Mouse (Mus musculus) heart, adult 2 months (tissue): ENCODE results near the gene Naaladl2. TPM values are rescaled to one million over a fixed set of nuclear protein-coding genes. Genes with fewer than 3 reads are reported as not detected.

ENCODE experiments used
- DNase-seq, 2 experiments: peaks; one replicate each; pipeline ENCODE4 v3.0.0; 2021
- H3K27ac ChIP-seq: fragments of 200-600 bp; 2 replicates; pipeline ENCODE4 v1.8.1; 2022
- H3K27me3 ChIP-seq: fragments of 200-500 bp; 2 replicates; pipeline ENCODE4 v1.6.1; 2012; ENCODE audit warnings: mild to moderate bottlenecking, low read length, inconsistent platforms, mixed read lengths; ENCODE audit not compliant: control insufficient read depth, insufficient read depth
- H3K36me3 ChIP-seq: fragments of 200-500 bp; 2 replicates; pipeline ENCODE4 v1.6.1; 2012; ENCODE audit warnings: low read length, inconsistent platforms; ENCODE audit not compliant: control insufficient read depth, insufficient read depth
- H3K4me1 ChIP-seq: fragments of 200-500 bp; 2 replicates; pipeline ENCODE4 v1.6.1; 2011; ENCODE audit warnings: low read length; ENCODE audit not compliant: control insufficient read depth, insufficient read depth
- H3K4me3 ChIP-seq: fragments of 200-600 bp; 2 replicates; pipeline ENCODE4 v1.8.1; 2022
- H3K79me2 ChIP-seq: fragments of 200-500 bp; replicated peaks from 2 replicates; pipeline ENCODE4 v1.6.1; 2012; ENCODE audit warnings: mild to moderate bottlenecking, inconsistent platforms, low read length, moderate library complexity, mixed read lengths; ENCODE audit not compliant: control insufficient read depth, insufficient read depth
- H3K9ac ChIP-seq: fragments of 200-500 bp; 2 replicates; pipeline ENCODE4 v1.6.1; 2012; ENCODE audit warnings: low read depth, mild to moderate bottlenecking, control low read depth, inconsistent platforms, low read length, mixed read lengths
- CTCF ChIP-seq: fragments of 200-600 bp; IDR thresholded peaks from 2 replicates; pipeline ENCODE4 v1.8.1; 2022; ENCODE audit warnings: antibody characterized with exemption, mild to moderate bottlenecking, moderate library complexity
- EP300 ChIP-seq: fragments of 200-500 bp; IDR thresholded peaks from 2 replicates; pipeline ENCODE4 v1.6.1; 2011; ENCODE audit warnings: low read depth, low read length, control low read depth; ENCODE audit not compliant: insufficient read depth
- POLR2A ChIP-seq: fragments of 200-500 bp; IDR thresholded peaks from 2 replicates; pipeline ENCODE4 v1.6.1; 2011; ENCODE audit warnings: mild to moderate bottlenecking, low read depth, low read length, control low read depth; ENCODE audit not compliant: insufficient read depth
- WGBS: fragments of 180-500 bp; shearing (Covaris S2); methylation state at CpG from one replicate; pipeline ENCODE4 v1.1.7; 2018; 5-methylcytosine and 5-hydroxymethylcytosine counted together
- intact Hi-C: fragments of 180-260 bp; cut with DNase I; formaldehyde crosslinking; loops from one replicate; pipeline ENCODE4 v1.15.1; 2025
- polyA plus RNA-seq: library from polyadenylated mRNA; depleted of rRNA; stranded (reverse); fragments of >200 nt; gene quantifications from 2 replicates; pipeline ENCODE4 v1.2.3, GENCODE M21; 2012
- total RNA-seq, 2 experiments: library from RNA; stranded (reverse); gene quantifications; 2 replicates each; pipeline ENCODE4 v1.2.3; 2021

The Naaladl2 gene
- total and polyA plus RNA-seq, 3 experiments = 0.10 to 0.45 (median 0.23) TPM

GRCm38 (mm10) chr3:23972747-23973667, 1171.1 kb downstream of the Naaladl2 start:
- no peak overlapping the region for H3K9ac ChIP-seq
- no peak overlapping the region for H3K4me3 ChIP-seq
- no peak overlapping the region for H3K27ac ChIP-seq
- 65% methylated on average over 4 of the region's 4 CpGs for WGBS
- intact Hi-C loops = no loop called here
- no peak for DNase-seq
- H3K4me1 ChIP-seq = no peaks in the 10 kb centered on the region
- H3K36me3 ChIP-seq = no peaks in the 10 kb centered on the region
- no peaks in the 10 kb centered on the region for H3K79me2 ChIP-seq
- TF ChIP-seq CTCF = no peak
- no peak for TF ChIP-seq POLR2A
- no peak for TF ChIP-seq EP300
- H3K27me3 ChIP-seq = no peaks in the 10 kb centered on the region

- H3K27ac ChIP-seq = no peak overlapping the region
- H3K9ac ChIP-seq = no peak overlapping the region
- no peaks in the 10 kb centered on the region for H3K27me3 ChIP-seq
- no peaks in the 10 kb centered on the region for H3K79me2 ChIP-seq
- no peak overlapping the region for H3K4me3 ChIP-seq
- TF ChIP-seq CTCF (no peak), EP300 (no peak), POLR2A (no peak)
- no peaks in the 10 kb centered on the region for H3K4me1 ChIP-seq
- DNase-seq = no peak
- intact Hi-C loops = no loop called here
- no peaks in the 10 kb centered on the region for H3K36me3 ChIP-seq
These were observed 1181.0 kb downstream of the Naaladl2 start for GRCm38 (mm10) chr3:23962961-23963621.

- 65% methylated on average over 2 of the region's 2 CpGs for WGBS
- Histone ChIP-seq H3K27me3 (no peaks in the 10 kb centered on the region), H3K4me1 (no peaks in the 10 kb centered on the region), H3K9ac (no peak overlapping the region), H3K27ac (no peak overlapping the region), H3K36me3 (no peaks in the 10 kb centered on the region), H3K4me3 (no peak overlapping the region), H3K79me2 (no peaks in the 10 kb centered on the region)
- TF ChIP-seq POLR2A = no peak
- no peak for TF ChIP-seq CTCF
- no peak for TF ChIP-seq EP300
- intact Hi-C loops = no loop called here
- DNase-seq = no peak
These were observed 1197.9 kb downstream of the Naaladl2 start for GRCm38 (mm10) chr3:23946182-23946581.

- intact Hi-C loops = no loop called here
- Histone ChIP-seq H3K79me2 (no peaks in the 10 kb centered on the region), H3K36me3 (no peaks in the 10 kb centered on the region), H3K27ac (no peak overlapping the region), H3K27me3 (no peaks in the 10 kb centered on the region), H3K4me1 (no peaks in the 10 kb centered on the region), H3K4me3 (no peak overlapping the region), H3K9ac (no peak overlapping the region)
- no peak for TF ChIP-seq CTCF
- TF ChIP-seq POLR2A = no peak
- TF ChIP-seq EP300 = no peak
- WGBS = 60% methylated on average over 5 of the region's 5 CpGs
- no peak for DNase-seq
These were observed 1206.8 kb downstream of the Naaladl2 start for GRCm38 (mm10) chr3:23937299-23937698.

GRCm38 (mm10) chr3:23928097-23928496, 1216.0 kb downstream of the Naaladl2 start:
- Histone ChIP-seq H3K4me1 (no peaks in the 10 kb centered on the region), H3K36me3 (no peaks in the 10 kb centered on the region), H3K79me2 (no peaks in the 10 kb centered on the region), H3K27ac (no peak overlapping the region), H3K9ac (no peak overlapping the region), H3K27me3 (no peaks in the 10 kb centered on the region), H3K4me3 (no peak overlapping the region)
- 48% methylated on average over 4 of the region's 4 CpGs for WGBS
- no peak for DNase-seq
- intact Hi-C loops = no loop called here
- no peak for TF ChIP-seq CTCF
- no peak for TF ChIP-seq POLR2A
- TF ChIP-seq EP300 = no peak

- TF ChIP-seq CTCF (no peak), EP300 (no peak), POLR2A (no peak)
- no peak overlapping the region for H3K4me3 ChIP-seq
- H3K9ac ChIP-seq = no peak overlapping the region
- H3K4me1 ChIP-seq = no peaks in the 10 kb centered on the region
- no peak for DNase-seq
- 67% methylated on average over 1 of the region's 1 CpGs for WGBS
- intact Hi-C loops = no loop called here
- no peak overlapping the region for H3K27ac ChIP-seq
- no peaks in the 10 kb centered on the region for H3K36me3 ChIP-seq
- H3K79me2 ChIP-seq = no peaks in the 10 kb centered on the region
- H3K27me3 ChIP-seq = no peaks in the 10 kb centered on the region
These were observed 1236.4 kb downstream of the Naaladl2 start for GRCm38 (mm10) chr3:23907682-23908081.
